Mouse (Mus musculus) forebrain, embryonic 13.5 days (tissue): Measurements from ENCODE around the gene Mctp2. TPM values are rescaled to one million over a fixed set of nuclear protein-coding genes. Genes with fewer than 3 reads are reported as not detected.
A peak's percentile ranks its signal among the peaks of the same experiment; 100 is the strongest.

ENCODE experiments used
- ATAC-seq: fragments of 200-750 bp; cut with Nextera tagmentation; 2 replicates; pipeline ENCODE4 v1.8.0; 2017
- H3K27ac ChIP-seq: fragments of 300-500 bp; sonication (generic); 2 replicates; pipeline ENCODE4 v1.5.1; 2015; ENCODE audit warnings: inconsistent platforms, mild to moderate bottlenecking, moderate library complexity
- H3K27me3 ChIP-seq: fragments of 300-500 bp; sonication (generic); 2 replicates; pipeline ENCODE4 v1.6.1; 2015; ENCODE audit warnings: mild to moderate bottlenecking, inconsistent platforms
- H3K36me3 ChIP-seq: fragments of 300-500 bp; sonication (generic); 2 replicates; pipeline ENCODE4 v1.6.1; 2015; ENCODE audit warnings: mild to moderate bottlenecking, inconsistent platforms; ENCODE audit not compliant: poor library complexity, severe bottlenecking
- H3K4me1 ChIP-seq: fragments of 300-500 bp; sonication (generic); 2 replicates; pipeline ENCODE4 v1.6.1; 2015; ENCODE audit warnings: inconsistent platforms
- H3K4me2 ChIP-seq: fragments of 300-500 bp; sonication (generic); 2 replicates; pipeline ENCODE4 v1.6.1; 2015; ENCODE audit warnings: inconsistent platforms, mild to moderate bottlenecking, moderate library complexity
- H3K4me3 ChIP-seq: fragments of 300-500 bp; sonication (generic); 2 replicates; pipeline ENCODE4 v1.5.1; 2015; ENCODE audit warnings: mild to moderate bottlenecking, inconsistent platforms
- H3K9ac ChIP-seq: fragments of 300-500 bp; sonication (generic); 2 replicates; pipeline ENCODE4 v1.6.1; 2015; ENCODE audit warnings: mild to moderate bottlenecking, inconsistent platforms
- H3K9me3 ChIP-seq: fragments of 300-500 bp; sonication (generic); replicated peaks from 2 replicates; pipeline ENCODE4 v1.6.1; 2016; ENCODE audit warnings: inconsistent platforms
- WGBS: fragments of 180-500 bp; shearing (Covaris S2); methylation state at CpG from one replicate; pipeline ENCODE4 v1.1.7; 2015; 5-methylcytosine and 5-hydroxymethylcytosine counted together
- polyA plus RNA-seq: library from polyadenylated mRNA; unstranded; fragments of >200 nt; fragmentation: Nextera tagmentation; extraction: Ambion mirVana; gene quantifications from 2 replicates; pipeline ENCODE4 v1.2.1, GENCODE M21; 2015

Gene Mctp2
- polyA plus RNA-seq, 1 experiment from 2014 or later: 0.13 TPM

- H3K9me3 ChIP-seq: no peaks in the 10 kb centered on the region
- no peak overlapping the region for H3K4me3 ChIP-seq
- 0 out of 2 replicates have a peak, but pooled peaks cover 6% of the 10 kb centered on the region for H3K27me3 ChIP-seq
- no peak overlapping the region for H3K9ac ChIP-seq
- peak; percentile 50 for ATAC-seq
- no peak overlapping the region for H3K4me2 ChIP-seq
- 18% methylated on average over 7 of the region's 7 CpGs for WGBS
- no peak overlapping the region for H3K27ac ChIP-seq
- H3K36me3 ChIP-seq: no peaks in the 10 kb centered on the region
- peaks cover 9% of the 10 kb centered on the region for H3K4me1 ChIP-seq
Observed at GRCm38 (mm10) chr7:72150799-72151708, 155.4 kb downstream of the Mctp2 start.

GRCm38 (mm10) chr7:72149073-72149472 lies 157.3 kb downstream of the Mctp2 start:
- H3K27ac ChIP-seq: no peak overlapping the region
- no peak overlapping the region for H3K9ac ChIP-seq
- H3K4me1 ChIP-seq: peaks cover 9% of the 10 kb centered on the region
- H3K9me3 ChIP-seq: no peaks in the 10 kb centered on the region
- H3K4me3 ChIP-seq: no peak overlapping the region
- 15% methylated on average over 3 of the region's 3 CpGs for whole genome bisulfite sequencing
- no peak overlapping the region for H3K4me2 ChIP-seq
- 0 out of 2 replicates have a peak, but pooled peaks cover 6% of the 10 kb centered on the region for H3K27me3 ChIP-seq
- peak; percentile 50; the same call in 1 of the 2 replicates for ATAC-seq
- H3K36me3 ChIP-seq: no peaks in the 10 kb centered on the region

GRCm38 (mm10) chr7:72146849-72147248 lies 159.6 kb downstream of the Mctp2 start:
- no peak overlapping the region for H3K4me3 ChIP-seq

GRCm38 (mm10) chr7:72145726-72146520 lies 160.5 kb downstream of the Mctp2 start:
- no peaks in the 10 kb centered on the region for H3K36me3 ChIP-seq
- H3K9ac ChIP-seq: no peak overlapping the region
- no peak overlapping the region for H3K4me2 ChIP-seq
- H3K9me3 ChIP-seq: no peaks in the 10 kb centered on the region
- H3K27me3 ChIP-seq: 0 out of 2 replicates have a peak, but pooled peaks cover 6% of the 10 kb centered on the region
- no peak overlapping the region for H3K27ac ChIP-seq
- H3K4me1 ChIP-seq: peaks cover 4% of the 10 kb centered on the region
- peak; percentile 46; the same call in 1 of the 2 replicates for ATAC-seq
- H3K4me3 ChIP-seq: no peak overlapping the region
- WGBS: 72% methylated on average over 17 of the region's 17 CpGs

More at GRCm38 (mm10) chr7:72146849-72147248, 159.6 kb downstream of the Mctp2 start:
- Histone ChIP-seq H3K27ac (no peak overlapping the region), H3K4me1 (peaks cover 9% of the 10 kb centered on the region), H3K9me3 (no peaks in the 10 kb centered on the region), H3K4me2 (no peak overlapping the region), H3K27me3 (0 out of 2 replicates have a peak, but pooled peaks cover 6% of the 10 kb centered on the region), H3K9ac (no peak overlapping the region), H3K36me3 (no peaks in the 10 kb centered on the region)
- no peak for ATAC-seq

GRCm38 (mm10) chr7:72138701-72139100 lies 167.7 kb downstream of the Mctp2 start:
- Histone ChIP-seq H3K36me3 (no peaks in the 10 kb centered on the region), H3K4me3 (no peak overlapping the region), H3K4me1 (no peaks in the 10 kb centered on the region), H3K4me2 (no peak overlapping the region), H3K27ac (no peak overlapping the region), H3K9me3 (no peaks in the 10 kb centered on the region), H3K9ac (no peak overlapping the region), H3K27me3 (no peaks in the 10 kb centered on the region)
- 94% methylated on average over 4 of the region's 4 CpGs for whole genome bisulfite sequencing
- no peak; the same call in 1 of the 2 replicates for ATAC-seq

GRCm38 (mm10) chr7:72120986-72121385 lies 185.4 kb downstream of the Mctp2 start:
- Histone ChIP-seq H3K4me2 (no peak overlapping the region), H3K4me3 (no peak overlapping the region), H3K4me1 (no peaks in the 10 kb centered on the region), H3K9ac (no peak overlapping the region), H3K27me3 (no peaks in the 10 kb centered on the region), H3K27ac (no peak overlapping the region), H3K36me3 (no peaks in the 10 kb centered on the region), H3K9me3 (no peaks in the 10 kb centered on the region)
- ATAC-seq: no peak
- 76% methylated on average over 7 of the region's 7 CpGs for WGBS

- H3K4me1 ChIP-seq: no peaks in the 10 kb centered on the region
- no peaks in the 10 kb centered on the region for H3K36me3 ChIP-seq
- H3K9ac ChIP-seq: no peak overlapping the region
- ATAC-seq: no peak
- H3K27me3 ChIP-seq: no peaks in the 10 kb centered on the region
- H3K27ac ChIP-seq: no peak overlapping the region
- H3K9me3 ChIP-seq: no peaks in the 10 kb centered on the region
- no peak overlapping the region for H3K4me2 ChIP-seq
- 95% methylated on average over 3 of the region's 3 CpGs for WGBS
- H3K4me3 ChIP-seq: no peak overlapping the region
Observed at GRCm38 (mm10) chr7:72119713-72120112, 186.7 kb downstream of the Mctp2 start.

GRCm38 (mm10) chr7:72117376-72118077 lies 188.9 kb downstream of the Mctp2 start:
- no peak overlapping the region for H3K4me3 ChIP-seq
- no peaks in the 10 kb centered on the region for H3K27me3 ChIP-seq
- no peaks in the 10 kb centered on the region for H3K9me3 ChIP-seq
- no peaks in the 10 kb centered on the region for H3K36me3 ChIP-seq
- no peak overlapping the region for H3K9ac ChIP-seq
- ATAC-seq: no peak
- no peaks in the 10 kb centered on the region for H3K4me1 ChIP-seq
- H3K4me2 ChIP-seq: no peak overlapping the region
- WGBS: 84% methylated on average over 4 of the region's 4 CpGs
- H3K27ac ChIP-seq: no peak overlapping the region

GRCm38 (mm10) chr7:72115073-72115472 lies 191.3 kb downstream of the Mctp2 start:
- H3K27me3 ChIP-seq: no peaks in the 10 kb centered on the region
- no peak overlapping the region for H3K4me2 ChIP-seq
- H3K9me3 ChIP-seq: no peaks in the 10 kb centered on the region
- H3K36me3 ChIP-seq: no peaks in the 10 kb centered on the region
- H3K4me1 ChIP-seq: no peaks in the 10 kb centered on the region
- no peak overlapping the region for H3K9ac ChIP-seq
- no peak overlapping the region for H3K4me3 ChIP-seq
- 87% methylated on average over 2 of the region's 2 CpGs for WGBS
- H3K27ac ChIP-seq: no peak overlapping the region
- ATAC-seq: no peak

- Histone ChIP-seq H3K9me3 (no peaks in the 10 kb centered on the region), H3K36me3 (no peaks in the 10 kb centered on the region), H3K27me3 (no peaks in the 10 kb centered on the region), H3K4me3 (no peak overlapping the region), H3K9ac (no peak overlapping the region), H3K27ac (no peak overlapping the region), H3K4me1 (no peaks in the 10 kb centered on the region), H3K4me2 (no peak overlapping the region)
- WGBS: 69% methylated on average over 6 of the region's 6 CpGs
- no peak for ATAC-seq
Observed at GRCm38 (mm10) chr7:72110578-72110977, 195.8 kb downstream of the Mctp2 start.

- 89% methylated on average over 3 of the region's 3 CpGs for WGBS
- no peak for ATAC-seq
- Histone ChIP-seq H3K36me3 (no peaks in the 10 kb centered on the region), H3K9me3 (no peaks in the 10 kb centered on the region), H3K4me1 (no peaks in the 10 kb centered on the region), H3K9ac (no peak overlapping the region), H3K4me2 (no peak overlapping the region), H3K27ac (no peak overlapping the region), H3K4me3 (no peak overlapping the region), H3K27me3 (no peaks in the 10 kb centered on the region)
Observed at GRCm38 (mm10) chr7:72108639-72109399, 197.6 kb downstream of the Mctp2 start.
